Mouse (Mus musculus) yolk sac, embryonic 10.5 days (tissue): ENCODE results near the gene Rft1.
"Not testable (repeated sequence)": the region's sequence is repeated elsewhere in the genome, so short reads cannot be mapped to it uniquely, and the experiment has no call there.

Source experiments
- DNase-seq: peaks from one replicate; pipeline ENCODE4 v3.0.0-alpha.2; 2017; ENCODE audit warnings: low spot score

Gene Rft1

DNA sequence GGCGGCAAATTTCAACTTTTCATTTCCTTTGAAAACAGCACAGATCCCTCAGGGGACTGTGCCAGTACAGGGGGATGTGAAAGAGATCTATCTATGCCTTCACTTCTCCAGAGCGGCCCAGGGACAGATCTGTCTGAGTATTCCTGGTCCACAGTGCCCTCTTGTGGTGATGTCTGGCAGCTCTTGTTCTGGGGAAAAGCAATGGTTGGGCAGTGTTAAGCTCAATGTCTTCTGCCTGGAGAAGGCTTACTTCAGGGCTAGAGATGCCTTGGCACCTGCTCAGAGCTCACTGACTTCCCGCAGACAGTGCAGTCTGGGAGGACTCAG, 17.8 kb downstream of the Rft1 start:
- peak; percentile 77 for DNase-seq

DNA sequence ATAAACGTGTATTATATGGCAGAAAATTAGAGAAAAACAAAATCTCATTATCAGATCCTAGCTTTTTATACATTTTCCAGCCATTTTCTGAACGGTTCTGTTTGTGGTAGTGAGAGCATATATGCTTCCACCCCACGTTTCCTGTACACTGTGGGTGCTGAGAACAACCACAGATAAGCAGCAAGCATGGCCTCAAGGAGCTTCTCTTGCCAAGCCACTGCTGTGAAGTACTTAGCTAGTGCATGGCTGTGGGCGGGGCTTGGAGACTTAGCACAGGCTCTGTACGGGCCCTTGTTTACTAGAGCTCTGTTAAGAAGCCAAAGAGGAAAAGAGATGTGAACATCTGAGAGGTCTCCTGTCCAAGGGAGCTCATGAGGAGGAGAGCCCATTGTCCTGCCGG, 20.8 kb downstream of the Rft1 start:
- no peak for DNase-seq

DNA sequence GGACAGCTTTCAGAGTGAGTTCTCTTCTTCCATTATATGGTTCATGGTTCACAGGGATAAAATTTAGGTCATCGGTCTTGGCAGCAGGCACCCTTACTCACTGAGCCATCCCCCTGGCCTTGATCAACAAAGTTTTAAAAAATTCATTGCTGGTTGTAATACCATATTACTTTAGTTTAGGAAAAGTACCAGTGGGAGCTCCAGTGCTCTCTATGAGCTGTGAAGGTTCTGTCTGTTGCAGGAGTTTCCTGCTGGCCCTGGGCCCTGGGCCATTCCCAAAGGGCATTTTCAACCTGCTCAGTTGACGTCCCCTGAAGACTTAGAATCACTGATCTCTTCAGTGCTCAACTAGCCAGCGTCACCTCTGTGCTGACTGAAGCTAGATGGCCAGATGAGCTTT, 28.0 kb downstream of the Rft1 start:
- DNase-seq = no peak

DNA sequence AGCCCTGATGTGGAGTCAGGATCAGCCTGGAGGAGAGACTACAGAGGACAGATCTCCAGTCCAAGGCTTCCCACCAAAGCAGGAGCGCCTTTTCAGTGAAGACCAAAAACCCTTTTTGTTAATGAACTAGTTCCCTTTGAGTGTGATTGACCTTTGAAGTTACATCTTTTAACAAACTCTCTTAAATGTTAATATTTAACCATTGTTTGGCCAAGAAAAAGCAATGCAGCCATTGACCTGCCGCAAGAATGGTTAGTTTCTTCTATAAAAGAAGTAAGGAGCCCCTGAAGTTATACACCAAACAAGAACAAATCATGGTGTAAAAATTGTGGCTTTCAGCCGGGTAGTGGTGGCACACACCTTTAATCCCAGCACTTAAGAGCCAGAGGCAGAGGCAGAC, 36.5 kb downstream of the Rft1 start:
- DNase-seq = peak; percentile 42

DNA sequence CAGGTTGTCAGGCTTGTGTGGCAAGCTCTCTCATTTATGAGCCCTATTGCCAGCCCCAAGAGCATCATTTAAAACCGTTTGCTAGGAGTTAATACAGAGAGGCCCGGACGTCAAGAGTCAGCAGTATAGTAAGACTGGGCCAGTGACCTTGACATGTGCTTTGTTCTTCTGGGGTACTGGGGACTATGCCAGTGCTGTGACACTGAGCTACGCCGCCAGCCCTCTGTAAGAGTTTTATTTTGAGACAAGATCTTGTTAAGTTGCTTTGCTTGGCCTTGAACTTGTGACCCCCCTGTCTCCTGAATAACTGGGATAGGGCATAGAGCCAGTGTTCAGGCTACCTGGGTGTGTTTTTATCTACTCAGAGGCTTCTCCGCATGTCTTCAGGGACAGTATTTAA, 38.3 kb downstream of the Rft1 start:
- DNase-seq = no peak

DNA sequence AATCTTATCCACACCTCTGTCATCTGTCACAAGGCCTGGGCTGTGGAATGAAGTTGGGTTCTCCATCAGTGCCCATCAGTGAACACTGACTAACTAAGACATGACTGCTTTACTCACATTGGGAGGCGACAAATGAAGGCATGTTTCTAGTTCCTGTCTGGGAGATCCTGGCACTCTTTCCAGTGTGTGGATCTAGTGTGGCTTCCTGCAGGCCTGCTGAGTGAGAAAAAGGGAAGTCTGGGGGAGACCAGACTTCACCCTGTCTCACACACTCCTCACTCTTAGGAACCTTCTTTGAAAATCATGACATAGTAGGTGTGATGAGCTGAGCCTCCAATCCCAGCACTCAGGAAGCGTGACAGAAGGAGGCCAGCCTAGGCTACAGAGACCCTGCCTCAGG, 40.6 kb downstream of the Rft1 start:
- DNase-seq = no peak

DNA sequence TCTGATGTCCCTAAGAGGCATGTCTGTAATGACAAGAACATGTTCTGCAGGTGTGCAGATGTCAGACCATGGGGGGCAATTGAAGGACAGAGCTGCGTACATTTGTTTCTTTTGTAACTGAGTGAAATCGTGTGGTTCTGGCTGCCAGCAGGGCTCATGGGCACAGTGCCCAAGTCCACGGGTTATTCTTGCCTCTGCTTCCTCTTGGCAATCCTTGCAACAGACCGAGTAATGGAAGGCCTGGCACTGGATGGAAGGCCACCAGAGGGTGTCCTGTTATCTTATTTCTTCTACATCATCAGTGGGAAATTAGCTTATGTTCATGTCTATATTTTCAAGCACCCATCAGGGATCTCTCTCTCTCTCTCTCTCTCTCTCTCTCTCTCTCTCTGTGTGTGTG, 41.4 kb downstream of the Rft1 start:
- no peak for DNase-seq

DNA sequence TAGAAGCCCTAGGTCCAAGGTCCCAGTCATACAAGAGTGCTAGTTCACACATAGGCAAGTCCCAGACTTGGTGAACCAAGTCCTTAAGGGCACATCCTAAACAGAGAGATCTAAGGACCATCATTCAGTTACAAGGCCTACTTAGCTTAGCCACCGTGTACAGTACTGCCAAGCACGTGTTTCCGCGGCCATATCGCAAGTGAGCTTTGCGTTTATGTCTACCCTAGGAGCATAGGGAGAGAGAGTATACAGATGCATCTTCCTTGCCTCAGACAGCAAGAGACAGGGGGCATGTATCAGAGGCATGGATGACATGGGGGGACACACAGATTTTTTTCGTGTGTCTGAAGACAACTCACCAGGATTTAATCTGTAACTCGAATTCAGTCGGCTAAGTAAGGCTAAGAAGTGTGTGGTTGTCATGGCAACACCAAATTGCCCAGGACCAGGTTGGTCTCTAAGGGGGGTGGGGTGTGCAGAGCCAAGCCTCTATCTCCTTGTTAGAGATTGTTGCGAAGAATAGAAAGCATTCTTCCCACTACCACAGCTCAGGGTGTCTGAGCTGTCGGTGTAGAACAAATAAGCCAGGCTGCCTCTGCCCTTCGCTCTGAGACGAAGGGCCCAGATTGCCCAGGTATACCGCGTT, 43.4 kb downstream of the Rft1 start:
- DNase-seq = no peak

DNA sequence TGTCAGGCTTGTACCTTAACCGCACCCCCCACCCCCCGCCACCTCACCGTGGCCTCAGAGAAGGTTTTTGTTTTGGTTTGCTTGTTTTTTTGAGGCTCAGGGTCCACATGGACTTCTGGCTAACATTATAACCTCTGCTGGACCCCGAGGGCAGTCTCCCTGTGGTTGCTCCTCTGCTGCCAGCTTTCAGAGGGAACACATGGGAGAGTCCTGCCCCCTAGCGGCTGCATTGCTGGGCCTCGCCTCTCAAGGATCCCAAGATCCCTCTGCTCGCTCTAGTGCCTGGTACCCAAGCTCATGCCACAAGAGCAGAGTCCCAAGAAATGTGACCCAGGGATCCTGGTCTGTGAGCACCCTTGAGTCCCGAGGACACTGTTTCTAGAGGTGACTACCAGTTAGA, 45.5 kb downstream of the Rft1 start:
- DNase-seq = peak; percentile 59

DNA sequence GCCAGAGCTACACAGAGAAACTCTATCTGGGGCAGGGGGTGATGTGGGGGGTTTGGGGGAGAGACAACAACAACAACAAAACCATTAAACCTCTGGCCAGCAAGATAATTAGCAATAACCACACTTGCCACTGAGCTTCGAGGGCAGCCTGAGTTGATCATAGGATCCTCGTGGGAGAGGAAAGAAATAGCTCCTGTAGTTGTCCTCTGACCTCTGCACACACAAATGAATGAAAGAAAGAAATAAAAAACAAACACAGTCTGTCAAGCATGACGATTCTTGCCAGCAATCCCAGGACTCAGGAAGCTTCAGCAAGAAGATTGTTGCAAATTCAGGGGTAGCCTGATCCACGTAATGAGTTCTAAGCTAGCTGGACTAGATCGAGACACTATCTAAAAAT, 48.4 kb downstream of the Rft1 start:
- DNase-seq = no peak

DNA sequence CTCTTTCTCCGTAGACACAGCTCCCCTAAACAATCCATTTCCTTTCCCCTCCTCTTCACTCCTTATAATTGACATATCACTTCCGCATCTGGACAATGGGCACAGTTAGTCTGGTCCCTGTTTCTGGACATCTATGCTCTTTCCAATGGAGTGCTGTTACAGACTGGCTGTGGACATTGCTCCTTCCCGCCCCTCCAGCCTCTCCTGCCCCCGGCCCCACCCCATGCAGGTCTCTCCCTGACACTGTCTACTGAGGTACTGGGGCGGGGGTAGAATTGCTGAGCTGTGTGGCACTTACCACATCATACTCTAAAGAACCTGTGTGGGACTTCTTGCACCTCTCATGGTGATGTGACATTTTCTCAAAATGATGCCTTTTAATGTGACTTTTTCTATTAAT, 48.9 kb downstream of the Rft1 start:
- peak; percentile 75 for DNase-seq

DNA sequence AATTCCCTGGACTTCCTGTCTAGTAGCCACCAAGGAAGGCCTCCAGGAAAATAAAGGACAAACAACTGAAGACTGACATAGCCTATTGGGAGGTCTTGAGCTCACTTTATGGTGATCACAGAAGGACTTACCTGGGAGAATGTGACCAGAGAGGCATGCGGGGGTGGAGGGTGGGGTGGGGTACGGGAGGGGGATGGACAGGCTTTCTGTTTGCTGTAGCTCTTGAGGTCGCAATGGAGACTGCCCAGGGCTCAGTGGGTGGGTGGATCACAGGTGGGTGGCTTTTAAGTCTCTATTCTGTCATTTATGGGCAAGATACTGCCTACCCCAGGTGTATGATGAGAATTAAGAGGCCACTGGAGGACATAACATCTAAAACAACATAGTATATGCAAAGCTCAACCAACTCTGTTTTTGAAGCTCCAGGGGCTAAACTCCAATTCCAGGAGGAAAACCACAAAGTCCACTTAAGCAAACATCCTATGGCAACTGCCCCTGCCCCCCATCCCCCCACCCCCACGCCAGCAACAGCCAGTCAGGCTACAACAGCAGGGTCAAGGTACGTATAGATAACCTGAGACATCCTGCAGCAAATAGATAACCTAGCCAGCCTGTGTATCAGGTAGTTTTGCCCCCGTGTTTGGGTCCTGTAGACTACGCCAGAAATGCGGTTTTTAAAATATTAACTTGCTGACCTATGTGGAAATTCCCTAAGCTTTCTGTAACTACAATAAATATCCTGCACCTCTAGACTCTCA, 50.1 kb downstream of the Rft1 start:
- peak; percentile 86 for DNase-seq

DNA sequence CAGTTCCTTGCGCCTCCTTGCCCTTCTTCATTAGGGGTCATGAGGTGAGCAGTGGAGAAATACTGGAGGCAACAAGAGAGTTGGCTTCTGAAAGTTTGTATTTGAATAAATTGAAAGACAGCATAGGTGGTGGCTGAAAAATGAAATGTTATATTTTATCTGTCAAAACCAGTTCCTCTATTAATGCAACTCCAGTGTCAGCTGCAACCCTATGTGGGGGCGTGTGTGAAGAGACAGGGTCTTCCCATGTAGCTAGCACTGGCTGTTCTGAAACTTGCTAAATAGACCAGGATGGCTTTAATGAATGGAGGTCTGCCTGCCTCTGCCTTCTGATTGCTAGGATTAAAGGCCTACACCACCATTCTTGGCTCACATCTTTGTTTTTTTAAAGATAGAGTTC, 57.7 kb downstream of the Rft1 start:
- DNase-seq = no peak

DNA sequence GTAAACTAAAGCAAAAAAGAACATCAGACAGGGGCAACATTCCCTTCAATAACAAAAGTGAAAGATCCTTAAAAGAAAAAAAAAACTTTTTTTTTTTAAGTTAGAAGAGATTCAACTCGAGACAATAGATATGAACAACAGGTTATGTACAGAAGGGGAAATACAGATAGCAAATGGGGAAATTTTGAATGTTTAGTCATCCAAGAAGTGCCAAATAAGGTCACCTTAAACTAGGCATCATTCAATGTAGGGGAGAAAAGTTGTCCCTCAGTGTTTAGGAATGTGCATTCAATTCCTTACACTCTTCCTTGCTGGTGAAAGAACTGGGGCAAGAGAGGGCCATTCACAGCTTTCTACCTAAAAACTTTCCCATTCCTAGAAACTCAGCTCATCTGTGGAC, 59.6 kb downstream of the Rft1 start:
- DNase-seq = no peak

DNA sequence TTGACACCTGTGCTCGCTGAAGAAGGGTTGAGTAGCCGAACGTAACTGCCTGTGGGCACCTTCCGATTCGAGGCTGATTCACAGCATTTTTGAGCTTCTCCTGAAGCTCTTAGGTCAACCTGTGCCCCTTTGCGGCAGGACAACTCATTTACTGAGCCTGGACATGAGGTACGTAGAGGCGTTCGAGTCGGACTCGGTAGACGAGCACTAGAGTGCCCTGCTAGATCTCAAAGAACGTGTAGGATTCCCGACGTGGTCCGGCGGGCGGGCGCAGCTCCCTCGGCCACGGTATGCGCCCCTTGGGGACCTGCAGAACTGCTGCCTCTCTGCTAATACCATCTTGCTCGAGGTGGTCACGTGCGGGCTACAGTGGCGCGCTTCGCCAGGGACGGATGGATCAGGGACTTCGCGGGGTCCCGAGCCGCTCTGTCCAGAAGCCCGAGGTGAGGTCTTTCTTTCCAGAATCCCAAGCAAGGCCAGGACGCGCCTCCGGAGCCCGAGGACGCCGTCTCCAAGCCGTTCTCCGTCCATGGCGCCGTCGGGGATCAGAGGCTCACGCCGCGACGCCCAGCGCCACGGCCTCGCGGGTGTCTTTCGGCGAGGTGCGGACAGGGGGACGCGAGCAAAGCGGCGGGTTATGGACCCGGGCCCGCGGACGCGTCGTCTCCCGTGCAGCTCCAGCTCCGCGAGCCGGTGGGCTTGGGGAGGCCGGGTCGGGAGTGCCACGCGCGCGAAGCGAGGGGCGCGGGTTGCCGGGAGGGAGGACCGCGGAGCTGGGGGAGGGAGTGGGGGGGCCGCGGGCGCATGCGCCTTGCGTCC, 60.8 kb downstream of the Rft1 start, which contains the start of gene Sfmbt1:
Gene Sfmbt1 (plus strand): TSS at position 51 of the 819 bp plus-strand sequence.
- peak; percentile 74 for DNase-seq

DNA sequence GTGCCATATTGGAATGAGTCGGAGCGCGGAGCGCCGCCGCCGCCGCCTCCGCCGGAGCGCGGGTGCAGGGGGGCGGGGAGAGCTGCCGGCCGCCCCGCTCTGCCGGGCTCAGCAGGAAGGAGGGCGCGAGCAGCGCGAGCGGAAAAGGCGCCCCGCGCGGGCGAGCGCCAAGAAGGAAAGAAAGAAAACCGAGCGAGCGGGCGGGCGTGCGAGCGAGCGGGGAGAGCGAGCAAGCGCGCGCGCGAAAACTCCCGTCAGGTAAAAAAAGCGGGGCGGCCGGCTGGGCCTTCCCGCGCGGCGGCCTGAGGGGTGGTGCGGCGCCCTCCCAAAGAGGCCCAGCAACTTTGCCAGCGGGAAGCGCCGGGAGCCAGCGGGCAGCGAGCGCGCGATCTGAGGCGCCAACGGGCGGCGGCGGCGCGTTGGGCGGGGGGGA, 61.5 kb downstream of the Rft1 start:
- DNase-seq = peak; percentile 87

DNA sequence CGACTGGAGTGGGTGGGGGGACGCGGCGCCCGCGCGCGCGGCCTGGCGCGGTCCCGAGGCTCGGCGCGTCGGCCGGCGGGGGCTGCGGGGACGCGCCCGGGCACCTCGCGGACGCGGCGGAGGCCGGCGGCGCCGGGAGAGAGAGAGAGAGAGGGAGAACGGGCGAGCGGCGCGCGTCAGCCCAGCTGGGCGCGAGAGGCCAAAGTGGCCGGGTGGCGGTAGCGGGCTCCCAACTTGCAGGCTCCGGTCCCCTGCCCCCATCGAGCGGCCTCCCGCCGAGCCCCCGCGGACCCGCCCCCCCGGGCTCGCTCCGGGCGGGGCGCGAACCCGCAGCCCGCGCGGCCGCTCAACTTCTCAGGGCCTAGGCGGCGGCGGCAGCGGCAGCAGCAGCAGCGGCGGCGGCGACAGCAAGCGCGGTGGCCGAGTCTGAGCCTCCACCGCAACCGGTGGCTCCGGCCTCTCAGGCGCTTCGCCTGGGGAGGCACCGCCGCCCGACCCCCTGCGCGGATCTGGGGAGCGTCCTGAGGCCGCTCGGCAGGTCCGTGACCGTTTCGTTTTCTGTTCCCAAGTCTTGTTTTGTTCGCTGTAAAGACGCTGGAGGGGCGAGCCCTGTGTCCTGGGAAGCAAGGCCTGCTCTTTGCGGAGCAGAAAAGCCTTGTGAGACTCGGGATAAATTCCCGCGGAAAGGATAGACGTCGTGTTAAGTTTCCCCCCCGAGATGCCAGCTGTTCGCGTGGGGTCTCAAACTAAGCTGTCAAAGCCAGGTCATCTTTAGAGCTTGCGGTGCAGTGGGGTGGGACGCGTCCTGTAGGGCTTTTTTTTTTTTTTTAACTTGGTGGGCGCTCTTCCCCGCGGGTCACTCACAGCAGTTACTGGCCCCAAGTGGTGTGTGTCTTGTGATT, 62.1 kb downstream of the Rft1 start:
- DNase-seq = peak; percentile 77

DNA sequence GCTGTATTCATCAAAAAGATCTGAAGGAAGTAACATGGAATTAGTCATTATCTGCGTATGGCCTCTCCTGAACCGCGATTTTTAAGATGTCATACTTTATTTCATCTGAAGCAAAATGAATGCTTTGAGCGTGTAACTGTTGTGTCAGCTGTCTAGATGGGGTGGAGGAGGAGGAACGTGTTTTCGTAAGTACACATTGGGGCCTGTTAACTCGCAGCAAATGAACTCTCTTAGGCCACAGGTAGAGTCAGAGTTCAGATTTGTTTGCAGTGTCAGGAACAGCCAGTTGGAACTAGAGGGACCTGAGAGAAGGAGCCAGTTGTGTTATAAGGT, 62.8 kb downstream of the Rft1 start:
- peak; percentile 74 for DNase-seq

DNA sequence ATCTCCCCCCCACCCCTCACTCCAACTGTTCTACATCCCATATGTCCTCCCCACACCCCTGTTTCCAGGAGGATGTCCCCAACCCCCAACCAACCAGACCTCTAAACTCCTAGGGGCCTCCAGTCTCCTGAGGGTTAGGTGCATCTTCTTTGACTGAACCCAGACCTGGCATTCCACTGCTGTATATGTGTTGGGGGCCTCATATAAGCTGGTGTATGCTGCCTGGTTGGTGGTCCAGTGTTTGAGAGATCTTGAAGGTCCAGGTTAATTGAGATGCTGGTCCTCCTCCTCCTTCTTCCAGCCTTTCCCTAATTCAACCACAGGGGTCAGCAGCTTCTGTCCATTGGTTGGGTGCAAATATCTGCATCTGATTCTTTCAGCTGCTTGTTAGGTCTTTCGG, 64.5 kb downstream of the Rft1 start:
- not testable (repeated sequence) for DNase-seq

DNA sequence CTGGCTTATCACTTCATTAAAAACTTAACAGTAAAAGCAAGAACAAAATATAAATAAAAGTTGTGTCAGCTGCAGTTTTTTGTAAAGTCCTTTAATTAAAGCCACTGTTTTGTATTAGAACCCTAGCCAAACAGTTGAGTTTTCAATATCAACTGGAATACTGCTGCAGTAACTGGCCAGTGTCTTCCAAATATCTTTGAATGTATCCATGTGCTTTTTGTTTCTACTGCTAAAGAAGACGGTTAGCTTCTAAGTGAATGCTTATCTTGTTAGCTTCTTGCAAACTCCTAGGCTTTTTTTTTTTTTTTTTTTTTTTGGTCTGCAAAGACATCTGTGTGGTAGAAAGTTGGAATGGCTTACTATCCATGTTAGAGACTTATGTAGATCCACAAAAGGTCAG, 65.4 kb downstream of the Rft1 start:
- DNase-seq = no peak

DNA sequence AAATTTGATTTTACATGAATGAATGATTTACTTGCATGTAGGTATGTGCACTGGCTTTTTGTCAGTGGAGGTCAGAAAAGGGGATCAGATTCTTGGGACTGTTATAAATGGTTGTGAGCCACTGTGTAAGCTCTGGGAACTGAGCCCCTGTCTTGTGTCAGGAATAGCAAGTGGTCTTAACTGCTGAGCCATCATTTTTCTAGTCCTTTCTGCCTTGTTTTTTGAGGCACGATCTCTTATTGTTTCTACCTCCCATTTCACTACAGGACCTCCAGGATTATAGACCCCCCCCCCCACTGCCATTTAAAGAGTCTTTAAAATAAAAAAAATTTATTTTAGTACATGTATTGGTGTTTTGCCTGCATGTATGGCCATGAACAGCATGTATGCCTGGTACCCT, 67.7 kb downstream of the Rft1 start:
- DNase-seq = no peak

DNA sequence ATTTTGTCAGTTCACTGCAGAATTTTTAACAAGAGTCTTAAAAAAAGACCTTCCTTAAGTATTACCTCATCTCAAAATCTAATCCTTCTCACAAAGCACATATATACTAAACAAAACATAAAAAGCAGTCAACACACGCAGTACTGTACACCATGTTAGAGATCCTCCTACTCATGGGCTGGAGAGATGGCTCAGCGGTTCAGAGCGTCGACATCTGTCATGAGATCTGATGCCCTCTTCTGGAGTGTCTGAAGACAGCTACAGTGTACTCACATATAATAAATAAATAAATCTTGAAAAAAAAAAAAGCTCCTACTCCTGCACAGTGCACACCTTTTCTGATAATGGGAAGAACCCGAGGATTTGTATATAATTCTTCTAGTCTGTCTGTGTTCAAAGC, 68.2 kb downstream of the Rft1 start:
- no peak for DNase-seq
